Mouse (Mus musculus): ENCODE measurements around the gene Cep290. TPM values are rescaled to one million over a fixed set of nuclear protein-coding genes. Genes with fewer than 3 reads are reported as not detected.

Cep290 gene
- polyA plus RNA-seq, 1 experiment from 2014 or later: 5.2 TPM

DNA sequence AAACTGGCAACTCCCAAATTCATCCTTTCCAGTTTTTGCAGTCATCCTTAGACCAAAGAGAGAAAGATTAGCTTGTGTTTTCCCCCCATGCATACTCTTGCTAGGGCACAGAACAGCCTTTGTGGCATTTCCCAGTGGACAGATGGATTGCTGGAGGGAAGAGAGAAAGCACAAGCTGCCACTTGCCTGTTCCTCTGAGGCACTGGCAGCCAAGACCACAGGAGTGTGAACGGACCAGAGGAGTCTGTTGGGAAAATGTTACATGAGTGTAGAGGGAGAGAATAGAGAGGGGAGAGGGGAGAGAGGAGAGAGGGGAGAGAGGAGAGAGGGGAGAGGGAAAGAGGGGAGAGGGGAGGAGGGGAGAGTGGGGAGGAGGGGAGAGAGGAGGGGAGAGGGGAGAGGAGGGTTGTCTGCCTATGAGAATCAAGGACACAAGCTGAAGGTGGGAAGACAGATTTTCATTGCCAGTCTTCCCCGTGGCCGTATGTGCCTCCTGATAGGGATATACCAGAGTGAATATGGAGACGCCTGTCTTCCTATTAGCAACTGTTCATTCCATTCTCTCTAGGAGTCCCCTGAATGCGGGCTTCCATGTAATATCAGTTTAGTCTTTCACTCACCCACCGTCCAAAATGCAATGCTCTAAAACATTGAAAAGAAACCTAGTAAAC, 130.0 kb downstream of the Cep290 start:
- no peaks in the 10 kb centered on the region for H3K9me3 ChIP-seq (replicated peaks)
- 75% methylated on average over 6 of the region's 6 CpGs for WGBS
- H3K4me3 ChIP-seq: no peak overlapping the region
- no peaks in the 10 kb centered on the region for H3K27me3 ChIP-seq (ENCODE audit: low read depth, poor library complexity, severe bottlenecking)
- no peak overlapping the region for H3K27ac ChIP-seq
- no peak for DNase-seq (ENCODE audit: low spot score)
- H3K36me3 ChIP-seq: no peaks in the 10 kb centered on the region
- H3K4me1 ChIP-seq: 0 out of 2 replicates have a peak, but pooled peaks cover 3% of the 10 kb centered on the region

DNA sequence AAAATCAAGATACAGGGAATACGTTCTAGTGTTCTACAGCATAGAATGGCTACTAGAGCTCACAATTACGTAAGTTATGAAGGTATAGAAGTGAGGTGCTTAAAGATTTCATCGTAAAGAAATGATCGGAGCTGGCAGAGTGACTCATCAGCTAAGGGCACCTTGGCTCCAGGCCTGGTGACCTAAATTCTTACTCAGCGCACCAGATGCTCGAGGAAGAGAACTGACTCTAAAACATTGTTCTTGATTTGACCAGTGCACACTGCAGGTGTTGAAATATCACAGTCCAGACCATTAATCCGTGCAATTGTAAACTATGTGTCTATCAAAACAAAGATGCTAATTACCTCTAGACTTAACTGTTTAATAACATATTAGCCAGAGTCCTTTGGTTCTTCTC, 132.1 kb downstream of the Cep290 start:
- no peaks in the 10 kb centered on the region for H3K9me3 ChIP-seq (replicated peaks)
- no peak for DNase-seq (ENCODE audit: low spot score)
- 0 out of 2 replicates have a peak, but pooled peaks cover 3% of the 10 kb centered on the region for H3K4me1 ChIP-seq
- H3K4me3 ChIP-seq: no peak overlapping the region
- no peak overlapping the region for H3K27ac ChIP-seq
- WGBS: 93% methylated on average over 7 of the region's 7 CpGs
- no peaks in the 10 kb centered on the region for H3K36me3 ChIP-seq
- H3K27me3 ChIP-seq (ENCODE audit: low read depth, poor library complexity, severe bottlenecking): no peaks in the 10 kb centered on the region

- WGBS: 95% methylated on average over 12 of the region's 12 CpGs
Observed at GRCm38 (mm10) chr10:100620040-100620439, 132.7 kb downstream of the Cep290 start.

DNA sequence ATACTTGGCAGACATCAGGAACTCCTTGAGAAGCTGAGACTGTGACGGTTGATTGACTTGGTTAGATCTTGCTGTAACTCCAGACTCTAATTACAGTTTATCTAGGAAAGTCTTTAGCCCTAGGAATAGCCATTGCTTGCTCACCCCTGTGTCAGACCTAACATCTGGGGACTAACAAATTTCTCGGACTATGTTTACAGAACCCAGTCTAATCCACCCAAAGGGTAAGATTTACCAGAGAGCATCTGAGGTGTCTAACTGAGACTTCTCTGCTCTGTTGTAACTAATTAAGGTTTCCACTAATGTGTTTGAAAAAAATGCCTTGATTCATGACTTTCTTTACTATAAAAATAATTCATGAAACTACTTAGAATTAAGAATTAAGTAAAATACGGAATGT, 135.1 kb downstream of the Cep290 start:
- Histone ChIP-seq H3K9me3 (replicated peaks) (no peaks in the 10 kb centered on the region), H3K4me3 (no peak overlapping the region), H3K36me3 (no peaks in the 10 kb centered on the region), H3K27me3 (ENCODE audit: low read depth, poor library complexity, severe bottlenecking) (no peaks in the 10 kb centered on the region), H3K4me1 (0 out of 2 replicates have a peak, but pooled peaks cover 3% of the 10 kb centered on the region), H3K27ac (no peak overlapping the region)
- 84% methylated on average over 3 of the region's 3 CpGs for WGBS
- DNase-seq (ENCODE audit: low spot score): no peak

More at GRCm38 (mm10) chr10:100620040-100620439, 132.7 kb downstream of the Cep290 start:
- Histone ChIP-seq H3K27me3 (ENCODE audit: low read depth, poor library complexity, severe bottlenecking) (no peaks in the 10 kb centered on the region), H3K9me3 (replicated peaks) (no peaks in the 10 kb centered on the region), H3K27ac (no peak overlapping the region), H3K4me1 (0 out of 2 replicates have a peak, but pooled peaks cover 3% of the 10 kb centered on the region), H3K36me3 (no peaks in the 10 kb centered on the region), H3K4me3 (no peak overlapping the region)
- no peak for DNase-seq (ENCODE audit: low spot score)

Other genes with a start within 250 kb of the Cep290 start
- not detected in 2 replicates for gene Gm4301, start 151.9 kb upstream of the Cep290 start, polyA plus RNA-seq (2016; fragmentation: Nextera tagmentation; extraction: Ambion mirVana)
- not detected in 2 replicates for gene Gm4302, start 146.7 kb upstream of the Cep290 start, polyA plus RNA-seq (2016; fragmentation: Nextera tagmentation; extraction: Ambion mirVana)
- gene Gm4303, start 141.6 kb upstream of the Cep290 start, polyA plus RNA-seq (2016; fragmentation: Nextera tagmentation; extraction: Ambion mirVana): not detected in 2 replicates
- gene Gm4305, start 136.5 kb upstream of the Cep290 start, polyA plus RNA-seq (2016; fragmentation: Nextera tagmentation; extraction: Ambion mirVana): not detected in 2 replicates
- not detected in 2 replicates for gene Gm4307, start 126.2 kb upstream of the Cep290 start, polyA plus RNA-seq (2016; fragmentation: Nextera tagmentation; extraction: Ambion mirVana)
- not detected in 2 replicates for gene Gm4312, start 105.0 kb upstream of the Cep290 start, polyA plus RNA-seq (2016; fragmentation: Nextera tagmentation; extraction: Ambion mirVana)
- 23.1 and 25.4 TPM in 2 replicates for gene Tmtc3, start 208 bp upstream of the Cep290 start, polyA plus RNA-seq (2016; fragmentation: Nextera tagmentation; extraction: Ambion mirVana)
- 7.1 and 7.7 TPM in 2 replicates for gene 4930430F08Rik, start 102.9 kb downstream of the Cep290 start, polyA plus RNA-seq (2016; fragmentation: Nextera tagmentation; extraction: Ambion mirVana)
- gene 1700017N19Rik, start 102.9 kb downstream of the Cep290 start, polyA plus RNA-seq (2016; fragmentation: Nextera tagmentation; extraction: Ambion mirVana): not detected in 2 replicates